Mouse (Mus musculus): ENCODE results near the gene Hdac9. TPM values are rescaled to one million over a fixed set of nuclear protein-coding genes. Genes with fewer than 3 reads are reported as not detected.
"Not testable (repeated sequence)": the region's sequence is repeated elsewhere in the genome, so short reads cannot be mapped to it uniquely, and the experiment has no call there.

Hdac9 gene
- polyA plus RNA-seq, 1 experiment from 2014 or later, result 12.7 TPM

DNA sequence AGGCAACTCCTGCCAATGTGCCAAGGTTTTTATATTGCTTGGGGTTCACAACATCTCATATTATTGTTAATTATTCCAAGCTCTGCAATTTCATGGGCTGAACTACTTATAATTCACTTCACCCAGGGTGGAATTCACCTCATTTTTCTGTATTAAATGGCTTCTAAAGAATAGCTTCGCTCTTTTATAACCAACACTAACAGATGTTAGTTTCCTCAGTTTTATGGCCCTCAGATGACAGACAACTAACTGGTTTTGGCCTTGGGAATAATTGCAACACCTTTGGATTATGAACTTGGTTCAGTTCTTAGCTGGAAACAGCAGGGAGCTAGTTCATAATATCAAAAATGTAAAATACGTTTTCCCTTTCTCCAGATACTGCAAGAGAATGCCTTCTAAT is 839.9 kb downstream of the Hdac9 start:
- no peak overlapping the region for H3K27ac ChIP-seq (ENCODE audit: low read depth, low read length)
- no peaks in the 10 kb centered on the region for H3K9me3 ChIP-seq (ENCODE audit: control insufficient read depth, low read length)
- H3K4me1 ChIP-seq (replicated peaks; ENCODE audit: control insufficient read depth, insufficient read depth, low read length), result no peaks in the 10 kb centered on the region
- H3K36me3 ChIP-seq (ENCODE audit: control insufficient read depth, insufficient read depth, low read length), result no peaks in the 10 kb centered on the region
- H3K4me3 ChIP-seq (ENCODE audit: low read depth, low read length), result no peak overlapping the region
- no peaks in the 10 kb centered on the region for H3K27me3 ChIP-seq (ENCODE audit: control insufficient read depth, insufficient read depth, low read length)
- DNase-seq (ENCODE audit: low spot score), result no peak
- H3K9ac ChIP-seq (ENCODE audit: low read depth, low read length), result no peak overlapping the region
- H3K4me2 ChIP-seq (replicated peaks; ENCODE audit: low read depth, low read length), result no peak overlapping the region
- no peak for ATAC-seq (ENCODE audit: low FRiP score)
- WGBS, result 87% methylated on average over 2 of the region's 2 CpGs

DNA sequence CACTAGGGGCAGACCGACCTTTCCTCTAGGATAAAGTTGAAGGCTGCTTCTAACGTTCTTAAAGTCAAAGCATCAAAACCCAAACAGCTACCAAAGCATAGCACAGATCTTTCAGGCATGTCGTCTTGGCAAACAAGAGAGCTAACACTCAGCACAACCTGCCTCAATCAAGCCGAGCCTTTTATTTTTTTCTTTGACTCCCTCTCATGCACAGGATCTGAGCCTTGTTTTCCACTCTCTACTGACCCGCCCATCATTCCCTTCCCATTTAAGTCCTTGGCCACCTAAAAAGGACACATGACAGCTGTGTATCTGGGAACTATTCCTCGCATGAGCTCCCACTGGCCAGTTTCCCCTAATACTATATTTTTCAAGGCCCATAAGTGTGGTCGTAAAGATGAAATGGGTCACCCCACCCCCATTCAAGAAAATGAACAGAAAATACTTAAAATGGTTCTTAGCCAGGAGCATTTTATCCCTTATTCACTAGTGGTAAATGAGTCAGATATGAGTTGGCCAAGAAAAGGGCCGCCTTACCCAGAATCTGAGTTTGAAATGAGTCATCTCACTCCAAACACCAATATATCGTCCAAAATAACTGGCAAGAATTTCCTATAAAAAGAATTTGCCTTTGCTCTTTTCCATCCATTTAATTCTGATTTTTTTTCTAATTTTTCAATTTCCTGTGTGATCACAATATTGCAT is 840.9 kb downstream of the Hdac9 start:
- Histone ChIP-seq H3K4me1 (replicated peaks; ENCODE audit: control insufficient read depth, insufficient read depth, low read length) (no peaks in the 10 kb centered on the region), H3K27ac (ENCODE audit: low read depth, low read length) (no peak overlapping the region), H3K4me2 (replicated peaks; ENCODE audit: low read depth, low read length) (no peak overlapping the region), H3K36me3 (ENCODE audit: control insufficient read depth, insufficient read depth, low read length) (no peaks in the 10 kb centered on the region), H3K9me3 (ENCODE audit: control insufficient read depth, low read length) (no peaks in the 10 kb centered on the region), H3K9ac (ENCODE audit: low read depth, low read length) (no peak overlapping the region), H3K27me3 (ENCODE audit: control insufficient read depth, insufficient read depth, low read length) (no peaks in the 10 kb centered on the region), H3K4me3 (ENCODE audit: low read depth, low read length) (no peak overlapping the region)
- DNase-seq (ENCODE audit: low spot score) (no peak), ATAC-seq (ENCODE audit: low FRiP score) (no peak)
- 79% methylated on average over 9 of the region's 9 CpGs for WGBS

DNA sequence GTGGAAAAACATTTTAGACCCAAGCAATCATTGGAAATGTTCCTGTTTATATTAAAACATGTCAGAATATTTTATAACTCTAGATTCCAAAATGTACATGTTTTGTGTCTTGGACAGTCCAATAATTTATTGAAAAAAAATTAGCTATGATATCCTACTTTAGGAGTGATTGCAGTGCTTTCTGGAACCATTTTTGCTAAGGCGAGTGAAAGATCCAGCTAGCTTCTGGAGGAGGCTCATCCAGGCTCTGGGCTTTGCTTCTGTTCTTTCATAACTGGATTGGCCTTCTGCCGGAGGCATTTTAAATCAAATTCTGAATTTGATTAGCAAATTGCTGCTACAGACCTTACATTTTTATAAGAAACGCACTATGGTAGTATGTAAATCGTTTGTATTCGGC is 864.4 kb downstream of the Hdac9 start:
- Histone ChIP-seq H3K27me3 (ENCODE audit: control insufficient read depth, insufficient read depth, low read length) (no peaks in the 10 kb centered on the region), H3K4me2 (replicated peaks; ENCODE audit: low read depth, low read length) (no peak overlapping the region), H3K4me3 (ENCODE audit: low read depth, low read length) (no peak overlapping the region), H3K9ac (ENCODE audit: low read depth, low read length) (no peak overlapping the region), H3K27ac (ENCODE audit: low read depth, low read length) (no peak overlapping the region), H3K4me1 (replicated peaks; ENCODE audit: control insufficient read depth, insufficient read depth, low read length) (no peaks in the 10 kb centered on the region), H3K9me3 (ENCODE audit: control insufficient read depth, low read length) (no peaks in the 10 kb centered on the region), H3K36me3 (ENCODE audit: control insufficient read depth, insufficient read depth, low read length) (no peaks in the 10 kb centered on the region)
- 92% methylated on average over 5 of the region's 5 CpGs for WGBS
- ATAC-seq (ENCODE audit: low FRiP score) (no peak), DNase-seq (ENCODE audit: low spot score) (no peak)

DNA sequence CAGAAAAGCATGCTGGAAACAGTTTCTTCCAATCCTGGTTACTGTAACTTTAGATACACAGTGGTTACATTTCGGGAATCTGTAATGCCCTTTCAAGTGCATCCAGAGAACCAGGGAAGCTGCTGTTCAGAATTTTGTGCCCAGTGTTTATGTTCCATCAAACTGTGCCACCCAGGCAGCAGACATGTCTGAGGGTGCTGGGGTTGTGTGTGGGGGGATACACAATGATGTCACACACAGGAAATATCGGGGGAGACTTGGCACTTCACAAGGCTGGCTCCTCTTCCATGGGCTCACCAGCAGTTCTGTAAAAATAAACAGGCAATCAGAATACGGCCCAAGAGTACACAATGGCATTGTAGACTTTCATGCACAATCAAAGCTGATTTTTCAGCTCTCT is 864.9 kb downstream of the Hdac9 start:
- Histone ChIP-seq H3K9ac (ENCODE audit: low read depth, low read length) (no peak overlapping the region), H3K4me2 (replicated peaks; ENCODE audit: low read depth, low read length) (no peak overlapping the region), H3K36me3 (ENCODE audit: control insufficient read depth, insufficient read depth, low read length) (no peaks in the 10 kb centered on the region), H3K4me1 (replicated peaks; ENCODE audit: control insufficient read depth, insufficient read depth, low read length) (no peaks in the 10 kb centered on the region), H3K27me3 (ENCODE audit: control insufficient read depth, insufficient read depth, low read length) (no peaks in the 10 kb centered on the region), H3K4me3 (ENCODE audit: low read depth, low read length) (no peak overlapping the region), H3K27ac (ENCODE audit: low read depth, low read length) (no peak overlapping the region), H3K9me3 (ENCODE audit: control insufficient read depth, low read length) (no peaks in the 10 kb centered on the region)
- ATAC-seq (ENCODE audit: low FRiP score) (no peak), DNase-seq (ENCODE audit: low spot score) (no peak)
- WGBS, result 75% methylated on average over 3 of the region's 3 CpGs

DNA sequence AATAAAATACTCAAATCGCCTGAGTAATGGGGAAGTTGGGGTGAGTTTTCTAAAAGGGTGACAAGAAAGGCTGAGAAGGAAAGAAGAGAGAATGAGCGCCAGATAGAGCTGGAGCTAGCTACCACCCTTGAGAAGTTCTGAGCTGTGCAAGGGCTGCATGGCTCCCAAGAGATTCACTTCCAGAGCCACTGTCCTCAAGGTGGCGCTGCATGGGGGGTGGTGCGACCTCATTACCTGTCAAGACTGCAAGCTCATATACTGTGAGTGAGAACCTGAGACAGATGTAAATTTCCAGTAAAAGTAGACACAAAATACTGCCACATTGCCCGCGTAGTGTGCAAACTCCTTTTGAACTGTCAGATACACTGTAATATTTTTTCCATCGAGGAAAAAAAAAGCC is 865.8 kb downstream of the Hdac9 start:
- Histone ChIP-seq H3K27ac (ENCODE audit: low read depth, low read length) (no peak overlapping the region), H3K4me1 (replicated peaks; ENCODE audit: control insufficient read depth, insufficient read depth, low read length) (no peaks in the 10 kb centered on the region), H3K27me3 (ENCODE audit: control insufficient read depth, insufficient read depth, low read length) (no peaks in the 10 kb centered on the region), H3K36me3 (ENCODE audit: control insufficient read depth, insufficient read depth, low read length) (no peaks in the 10 kb centered on the region), H3K4me3 (ENCODE audit: low read depth, low read length) (no peak overlapping the region), H3K9me3 (ENCODE audit: control insufficient read depth, low read length) (no peaks in the 10 kb centered on the region), H3K9ac (ENCODE audit: low read depth, low read length) (no peak overlapping the region), H3K4me2 (replicated peaks; ENCODE audit: low read depth, low read length) (no peak overlapping the region)
- no peak for ATAC-seq (ENCODE audit: low FRiP score)
- DNase-seq (ENCODE audit: low spot score), result no peak
- 62% methylated on average over 7 of the region's 7 CpGs for WGBS

DNA sequence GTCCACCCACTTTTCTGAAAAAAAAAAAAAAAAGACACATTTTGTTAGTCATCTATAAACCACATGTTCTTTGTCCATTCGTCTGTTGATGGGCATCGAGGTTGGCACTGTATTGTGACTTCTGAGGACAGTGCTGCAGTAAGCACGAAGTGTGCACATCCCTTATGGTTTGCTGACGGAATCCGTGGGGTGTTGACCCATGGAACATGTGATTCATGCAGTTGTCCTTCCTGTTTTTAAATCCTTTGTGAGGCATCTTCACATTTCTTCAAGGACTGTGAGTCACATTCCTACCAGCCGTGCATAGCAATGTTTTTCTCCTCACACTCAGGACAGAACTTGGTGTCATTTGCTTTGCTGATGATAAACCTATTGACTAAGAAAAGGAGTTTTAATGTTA is 875.9 kb downstream of the Hdac9 start:
- Histone ChIP-seq H3K27ac (ENCODE audit: low read depth, low read length) (no peak overlapping the region), H3K9me3 (ENCODE audit: control insufficient read depth, low read length) (no peaks in the 10 kb centered on the region), H3K27me3 (ENCODE audit: control insufficient read depth, insufficient read depth, low read length) (no peaks in the 10 kb centered on the region), H3K4me2 (replicated peaks; ENCODE audit: low read depth, low read length) (no peak overlapping the region), H3K9ac (ENCODE audit: low read depth, low read length) (no peak overlapping the region), H3K4me3 (ENCODE audit: low read depth, low read length) (no peak overlapping the region), H3K4me1 (replicated peaks; ENCODE audit: control insufficient read depth, insufficient read depth, low read length) (no peaks in the 10 kb centered on the region), H3K36me3 (ENCODE audit: control insufficient read depth, insufficient read depth, low read length) (no peaks in the 10 kb centered on the region)
- 86% methylated on average over 6 of the region's 6 CpGs for WGBS
- ATAC-seq (ENCODE audit: low FRiP score) (no peak), DNase-seq (ENCODE audit: low spot score) (no peak)

DNA sequence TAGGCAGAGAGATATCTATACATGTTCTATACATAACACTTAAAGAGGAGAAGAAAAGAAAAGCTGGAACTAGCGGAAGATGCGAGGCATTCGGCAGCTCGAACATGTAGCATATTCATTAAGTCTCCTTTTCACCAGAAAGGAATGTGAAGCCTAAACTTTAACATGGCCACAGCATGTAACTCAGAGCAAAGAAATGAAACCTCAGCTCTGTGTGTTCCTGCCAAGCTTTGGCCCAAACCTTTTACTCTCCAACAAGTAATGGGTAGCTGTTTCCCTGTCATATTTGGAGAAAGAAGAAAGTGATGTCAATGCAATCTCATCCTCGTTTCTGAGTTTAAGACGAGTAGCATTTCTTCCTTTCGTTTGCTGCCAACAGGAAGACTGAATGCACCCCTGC is 876.8 kb downstream of the Hdac9 start:
- ATAC-seq (ENCODE audit: low FRiP score), result no peak
- Histone ChIP-seq H3K4me1 (replicated peaks; ENCODE audit: control insufficient read depth, insufficient read depth, low read length) (no peaks in the 10 kb centered on the region), H3K36me3 (ENCODE audit: control insufficient read depth, insufficient read depth, low read length) (no peaks in the 10 kb centered on the region), H3K4me2 (replicated peaks; ENCODE audit: low read depth, low read length) (no peak overlapping the region), H3K9ac (ENCODE audit: low read depth, low read length) (no peak overlapping the region), H3K4me3 (ENCODE audit: low read depth, low read length) (no peak overlapping the region), H3K27ac (ENCODE audit: low read depth, low read length) (no peak overlapping the region), H3K9me3 (ENCODE audit: control insufficient read depth, low read length) (no peaks in the 10 kb centered on the region), H3K27me3 (ENCODE audit: control insufficient read depth, insufficient read depth, low read length) (no peaks in the 10 kb centered on the region)
- 83% methylated on average over 7 of the region's 7 CpGs for WGBS
- DNase-seq (ENCODE audit: low spot score), result no peak

DNA sequence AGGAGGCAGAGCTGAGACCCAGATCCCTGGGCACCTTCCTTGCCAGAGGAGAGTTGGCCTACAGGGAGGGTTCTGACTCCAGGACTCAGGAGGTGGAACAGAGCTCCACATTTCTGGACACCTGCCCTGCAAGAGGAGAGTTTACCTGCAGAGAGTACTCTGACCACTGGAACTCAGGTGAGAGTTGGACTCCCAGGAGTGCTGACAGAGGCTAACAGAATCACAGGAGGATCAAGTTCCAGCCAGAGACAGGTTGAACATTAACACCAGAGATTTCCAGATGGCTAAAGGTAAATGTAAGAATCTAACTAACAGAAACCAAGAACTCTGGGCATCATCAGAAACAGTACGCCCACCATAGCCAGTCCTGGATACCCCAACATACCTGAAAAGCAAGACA is 907.1 kb downstream of the Hdac9 start:
- H3K27ac ChIP-seq (ENCODE audit: low read depth, low read length); H3K9me3 ChIP-seq (ENCODE audit: control insufficient read depth, low read length); H3K27me3 ChIP-seq (ENCODE audit: control insufficient read depth, insufficient read depth, low read length); H3K4me1 ChIP-seq (replicated peaks; ENCODE audit: control insufficient read depth, insufficient read depth, low read length); H3K9ac ChIP-seq (ENCODE audit: low read depth, low read length); H3K4me2 ChIP-seq (replicated peaks; ENCODE audit: low read depth, low read length); H3K4me3 ChIP-seq (ENCODE audit: low read depth, low read length); DNase-seq (ENCODE audit: low spot score); ATAC-seq (ENCODE audit: low FRiP score); H3K36me3 ChIP-seq (ENCODE audit: control insufficient read depth, insufficient read depth, low read length): not testable (repeated sequence)
- 89% methylated on average over 1 of the region's 1 CpGs for WGBS

Measured in hindbrain, embryonic 11.5 days (tissue).